Mouse (Mus musculus): ENCODE data around the gene Scp2. TPM values are rescaled to one million over a fixed set of nuclear protein-coding genes. Genes with fewer than 3 reads are reported as not detected.

Scp2 gene
- 60.6 TPM for polyA plus RNA-seq (2015; fragmentation: Illumina TruSeq; extraction: RNeasy Lipid Tissue Mini Kit (QIAGEN cat#74804); ENCODE audit: insufficient read depth, low read depth, low replicate concordance)

DNA sequence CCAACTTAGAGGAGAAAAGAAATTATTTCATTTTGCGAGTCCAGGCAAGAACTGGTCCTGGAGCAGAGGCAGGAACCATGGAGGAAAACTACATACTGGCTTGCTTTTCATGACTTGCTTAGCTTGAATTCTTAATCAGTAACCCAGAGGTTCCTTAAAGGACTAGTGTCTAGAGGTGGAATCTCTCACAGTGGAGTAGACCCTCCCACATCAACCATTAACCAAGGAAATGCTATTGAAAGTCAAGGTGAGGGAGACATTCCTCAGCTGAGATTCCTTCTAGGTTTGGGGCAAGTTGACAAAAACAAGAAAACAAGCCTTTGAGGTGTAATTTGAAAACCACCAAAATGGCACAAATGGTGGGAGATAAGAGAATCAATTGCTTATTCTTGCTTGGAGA, at the start of gene Scp2:
Scp2 (minus strand) TSS at position 119 of the 400 bp plus-strand sequence.

GRCm38 (mm10) chr4:108165152-108165895, 20.5 kb upstream of the Scp2 start, which contains the start of gene Echdc2:
Gene Echdc2, plus strand, starts transcription at chr4:108165437.

GRCm38 (mm10) chr4:108096345-108096744, 48.5 kb downstream of the Scp2 start, which contains the start of gene Podn:
Gene Podn, minus strand, starts transcription at chr4:108096445.

Other genes with a start within 250 kb of the Scp2 start
- 12.1 TPM for gene Cpt2, start 221.4 kb downstream of the Scp2 start, polyA plus RNA-seq (2015; fragmentation: Illumina TruSeq; extraction: RNeasy Lipid Tissue Mini Kit (QIAGEN cat#74804); ENCODE audit: insufficient read depth, low read depth, low replicate concordance)
- gene Slc1a7, start 176.7 kb downstream of the Scp2 start, polyA plus RNA-seq (2015; fragmentation: Illumina TruSeq; extraction: RNeasy Lipid Tissue Mini Kit (QIAGEN cat#74804); ENCODE audit: insufficient read depth, low read depth, low replicate concordance), result 0.26 TPM
- 10.8 TPM for gene Podn, start 48.6 kb downstream of the Scp2 start, polyA plus RNA-seq (2015; fragmentation: Illumina TruSeq; extraction: RNeasy Lipid Tissue Mini Kit (QIAGEN cat#74804); ENCODE audit: insufficient read depth, low read depth, low replicate concordance)
- 145 TPM for gene Echdc2, start 20.4 kb upstream of the Scp2 start, polyA plus RNA-seq (2015; fragmentation: Illumina TruSeq; extraction: RNeasy Lipid Tissue Mini Kit (QIAGEN cat#74804); ENCODE audit: insufficient read depth, low read depth, low replicate concordance)
- not detected for gene Zyg11a, start 73.0 kb upstream of the Scp2 start, polyA plus RNA-seq (2015; fragmentation: Illumina TruSeq; extraction: RNeasy Lipid Tissue Mini Kit (QIAGEN cat#74804); ENCODE audit: insufficient read depth, low read depth, low replicate concordance)
- gene Zyg11b, start 156.1 kb upstream of the Scp2 start, polyA plus RNA-seq (2015; fragmentation: Illumina TruSeq; extraction: RNeasy Lipid Tissue Mini Kit (QIAGEN cat#74804); ENCODE audit: insufficient read depth, low read depth, low replicate concordance), result 2.5 TPM
- 0.92 TPM for gene Coa7, start 183.1 kb upstream of the Scp2 start, polyA plus RNA-seq (2015; fragmentation: Illumina TruSeq; extraction: RNeasy Lipid Tissue Mini Kit (QIAGEN cat#74804); ENCODE audit: insufficient read depth, low read depth, low replicate concordance)
- not detected for gene Shisal2a, start 238.4 kb upstream of the Scp2 start, polyA plus RNA-seq (2015; fragmentation: Illumina TruSeq; extraction: RNeasy Lipid Tissue Mini Kit (QIAGEN cat#74804); ENCODE audit: insufficient read depth, low read depth, low replicate concordance)

Measured in pancreas, adult 10 weeks (tissue).